ENCODE assay signal across 9 mouse cellular contexts in genomic region chr11:79223420-79223819, GRCm38 (mm10). TPM values are rescaled to one million over a fixed set of nuclear protein-coding genes. Genes with fewer than 3 reads are reported as not detected.
A peak's percentile ranks its signal among the peaks of the same experiment; 100 is the strongest.
DNase-seq lines count a peak whose midpoint lies in the region; ATAC-seq and TF ChIP-seq lines count a peak whose summit lies in the region.
"Had no signal": no experiment of that assay in that cellular context is flagged by ENCODE, and none has a peak within 500 bp of the region (broad histone marks: within the 10 kb centered on the region; RNA-seq: fewer than 3 reads in every experiment).

No protein-coding gene starts in this region.

- WGBS in kidney, adult 2 months, result 85% methylated on average over 6 of the region's 6 CpGs
- WGBS in kidney, embryonic 16.5 days, result 87% methylated on average over 6 of the region's 6 CpGs
- 81% methylated on average over 6 of the region's 6 CpGs for WGBS in heart, embryonic 10.5 days

- ATAC-seq in kidney, embryonic 16.5 days (ENCODE audit: low FRiP score, low TSS enrichment), result no peak

- no peaks in the 10 kb centered on the region for H3K36me3 ChIP-seq in kidney, adult 2 months (ENCODE audit: control insufficient read depth, insufficient read depth, low read length)
- no peaks in the 10 kb centered on the region for H3K36me3 ChIP-seq in kidney, embryonic 16.5 days (ENCODE audit: insufficient read depth, low read length)
- no peaks in the 10 kb centered on the region for H3K36me3 ChIP-seq in heart, embryonic 10.5 days
- H3K36me3 ChIP-seq: hindbrain, embryonic 15.5 days had no signal

- peaks cover 7% of the 10 kb centered on the region; the same call in 1 of the 2 replicates for H3K4me1 ChIP-seq in kidney, adult 2 months (ENCODE audit: control insufficient read depth, insufficient read depth, low read length)
- H3K4me1 ChIP-seq in kidney, embryonic 16.5 days (ENCODE audit: insufficient read depth, low read length), result peaks cover 32% of the 10 kb centered on the region
- H3K4me1 ChIP-seq in heart, embryonic 10.5 days, result peaks cover 16% of the 10 kb centered on the region

- H3K27me3 ChIP-seq in kidney, adult 2 months (replicated peaks; ENCODE audit: control insufficient read depth, insufficient read depth, low read length), result no peaks in the 10 kb centered on the region
- H3K27me3 ChIP-seq in kidney, embryonic 16.5 days (ENCODE audit: insufficient read depth, low read length), result no peaks in the 10 kb centered on the region
- no peaks in the 10 kb centered on the region for H3K27me3 ChIP-seq in heart, embryonic 10.5 days (ENCODE audit: insufficient read depth, poor library complexity, severe bottlenecking)
- H3K27me3 ChIP-seq: hindbrain, embryonic 15.5 days had no signal

- H3K9ac ChIP-seq in kidney, embryonic 16.5 days (replicated peaks; ENCODE audit: low read length), result no peak overlapping the region
- H3K9ac ChIP-seq: hindbrain, embryonic 15.5 days had no signal

- H3K27ac ChIP-seq in kidney, adult 2 months (ENCODE audit: insufficient read depth, low read depth, low read length), result no peak overlapping the region
- H3K27ac ChIP-seq in kidney, embryonic 16.5 days (ENCODE audit: low read length), result no peak overlapping the region
- no peak overlapping the region for H3K27ac ChIP-seq in heart, embryonic 10.5 days
- H3K27ac ChIP-seq: hindbrain, embryonic 15.5 days had no signal

- no peak overlapping the region for H3K4me3 ChIP-seq in kidney, adult 2 months (ENCODE audit: insufficient read depth, low read depth, low read length)
- no peak overlapping the region for H3K4me3 ChIP-seq in kidney, embryonic 16.5 days (ENCODE audit: low read length)
- H3K4me3 ChIP-seq in heart, embryonic 10.5 days, result no peak overlapping the region
- H3K4me3 ChIP-seq: hindbrain, embryonic 15.5 days had no signal

- H3K9me3 ChIP-seq in kidney, embryonic 16.5 days (ENCODE audit: low read length), result no peaks in the 10 kb centered on the region
- no peaks in the 10 kb centered on the region for H3K9me3 ChIP-seq in heart, embryonic 10.5 days
- H3K9me3 ChIP-seq: hindbrain, embryonic 15.5 days had no signal

- H3K4me2 ChIP-seq in kidney, embryonic 16.5 days (replicated peaks; ENCODE audit: low read depth, low read length), result no peak overlapping the region
- H3K4me2 ChIP-seq: hindbrain, embryonic 15.5 days had no signal

- TF ChIP-seq POLR2A in kidney, adult 2 months (IDR thresholded peaks at IDR 0.05; ENCODE audit: low read depth, low read length), result no peak

- DNase-seq in kidney, adult 2 months, result peak; percentile 51
- DNase-seq in ES-CJ7 (ENCODE audit: low read depth, low spot score), result peak; percentile 74
- DNase-seq in heart, embryonic 10.5 days (ENCODE audit: low spot score), result peak; percentile 70
- peak; percentile 36 to 40 for DNase-seq in monocyte, adult 2 months (ENCODE audit: low read depth in 1 of 2, low spot score in 2 of 2)
- no peak for DNase-seq in right cerebral cortex, postnatal 36 days (ENCODE audit: low spot score in 2 of 2)
- DNase-seq in layer of hippocampus, postnatal 10 days (ENCODE audit: low spot score in 2 of 2), result no peak
- no peak for DNase-seq in cerebellum, adult 8-10 months

- no peak for TF ChIP-seq CTCF in kidney, adult 2 months (conservative IDR thresholded peaks at IDR 0.05; ENCODE audit: insufficient read depth, insufficient read length, low read depth, low read length)

RNA-seq across cellular contexts. Expression of gene Wsb1, which starts 31.1 kb away (rescaled TPM):
- polyA plus RNA-seq in kidney, adult 2 months (2012; rRNA removed), result 59.3 and 72.3 TPM in 2 replicates
- polyA plus RNA-seq in kidney, embryonic 16.5 days (2015; fragmentation: Nextera tagmentation; extraction: Ambion mirVana), result 366 and 377 TPM in 2 replicates
- polyA plus RNA-seq in heart, embryonic 10.5 days (2016; fragmentation: Nextera tagmentation; extraction: Ambion mirVana), result 169 and 203 TPM in 2 replicates
- total RNA-seq in layer of hippocampus, postnatal 10 days (2021), result 100 to 1,000 TPM in 1 of 2 experiments, 10 to 100 TPM in 1; 93.4 to 122 TPM

Comparison
In these comparisons a context has a peak if more than half of its experiments do, and no peak if none do; other contexts are left out.
1. DNase-seq: peak in kidney, adult 2 months (single experiment), ES-CJ7 (single experiment), heart, embryonic 10.5 days (single experiment) and monocyte, adult 2 months (2 of 2); none in right cerebral cortex, postnatal 36 days (0 of 2), layer of hippocampus, postnatal 10 days (0 of 2) and cerebellum, adult 8-10 months (single experiment).